Mouse (Mus musculus): ENCODE data around the gene Itga2.

DNA sequence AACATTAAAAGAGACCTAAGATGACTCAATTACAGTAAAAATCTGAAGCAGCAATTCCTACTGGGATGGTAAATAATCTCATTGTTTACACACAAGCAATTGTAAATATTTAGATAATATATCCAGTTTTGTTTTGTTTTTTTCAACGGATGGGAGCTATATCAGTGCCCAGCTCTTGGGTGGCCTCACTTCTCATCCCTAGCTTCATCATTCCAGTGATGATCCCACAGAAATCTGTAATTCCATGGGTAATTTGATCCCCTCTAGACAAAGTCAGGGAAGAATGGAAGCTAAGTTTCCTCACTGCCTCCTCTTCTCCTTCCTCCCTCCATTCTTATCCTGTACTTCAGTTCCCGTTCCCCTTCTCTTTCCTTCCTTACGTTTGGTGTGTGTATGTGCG lies 74.4 kb downstream of the Itga2 start:
- TF ChIP-seq CTCF (IDR thresholded peaks at IDR 0.05) (no peak), EP300 (IDR thresholded peaks at IDR 0.05) (no peak)

Data from lung, postnatal 0 days (tissue).